Comparison of ENCODE assay signal across 8 mouse cellular contexts in the genomic region with DNA sequence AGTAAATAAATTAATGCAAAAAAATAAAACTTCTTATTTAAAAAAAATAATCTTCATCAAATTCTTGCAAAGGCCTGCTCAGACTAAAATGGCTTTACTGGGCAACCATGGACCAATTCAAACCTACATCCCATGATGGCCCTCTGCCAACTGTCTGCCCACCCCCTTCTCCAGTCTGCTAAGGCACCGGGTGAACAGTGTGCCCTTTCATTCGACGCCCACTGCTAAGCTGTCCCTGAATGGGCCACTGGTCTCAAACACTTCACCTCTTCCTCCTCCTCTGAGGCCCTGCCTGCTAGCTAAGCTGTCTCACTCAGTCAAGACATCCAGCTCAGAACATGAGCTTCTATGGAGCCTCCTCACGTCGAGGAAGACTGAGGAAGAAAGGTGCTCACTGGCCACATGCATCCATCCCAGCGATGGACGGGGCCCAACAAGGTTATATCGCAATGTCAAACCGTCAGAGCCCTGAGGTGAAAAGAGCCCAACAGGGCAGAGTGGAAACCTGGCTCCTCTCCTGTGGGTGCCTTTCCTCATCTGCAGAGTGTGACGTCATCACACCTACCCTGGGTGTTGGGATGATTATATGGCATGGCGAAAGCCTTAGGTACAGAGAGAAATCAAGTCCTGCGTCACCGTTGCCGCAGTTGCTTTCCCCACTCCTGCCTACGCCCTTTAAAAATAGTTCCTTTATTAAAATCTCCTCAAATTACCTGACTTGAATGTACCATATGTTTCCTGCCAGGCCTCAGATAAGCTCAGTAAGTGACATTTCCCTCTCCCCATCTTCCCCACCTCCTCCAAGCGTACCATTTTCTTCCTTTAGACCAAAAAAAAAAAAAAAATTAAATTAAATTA.
DNase-seq lines count a peak whose midpoint lies in the region; ATAC-seq and TF ChIP-seq lines count a peak whose summit lies in the region.
"Had no signal": no experiment of that assay in that cellular context is flagged by ENCODE, and none has a peak within 500 bp of the region (broad histone marks: within the 10 kb centered on the region; RNA-seq: fewer than 3 reads in every experiment).

No protein-coding gene starts in this region.

- 0 out of 2 replicates have a peak, but pooled peaks cover 5% of the 10 kb centered on the region for H3K4me1 ChIP-seq in kidney, adult 2 months (ENCODE audit: control insufficient read depth, insufficient read depth, low read length)
- peaks cover 38% of the 10 kb centered on the region for H3K4me1 ChIP-seq in embryonic facial prominence, embryonic 10.5 days
- H3K4me1 ChIP-seq in forebrain, embryonic 13.5 days: peaks cover 13% of the 10 kb centered on the region

- no peaks in the 10 kb centered on the region for H3K36me3 ChIP-seq in kidney, adult 2 months (ENCODE audit: control insufficient read depth, insufficient read depth, low read length)
- H3K36me3 ChIP-seq in embryonic facial prominence, embryonic 10.5 days (replicated peaks): no peaks in the 10 kb centered on the region
- no peaks in the 10 kb centered on the region for H3K36me3 ChIP-seq in forebrain, embryonic 13.5 days (ENCODE audit: poor library complexity, severe bottlenecking)

- no peak overlapping the region for H3K9ac ChIP-seq in forebrain, embryonic 13.5 days
- H3K9ac ChIP-seq: liver, postnatal 0 days had no signal

- no peak overlapping the region for H3K4me3 ChIP-seq in kidney, adult 2 months (ENCODE audit: insufficient read depth, low read depth, low read length)
- no peak overlapping the region for H3K4me3 ChIP-seq in embryonic facial prominence, embryonic 10.5 days
- no peak overlapping the region for H3K4me3 ChIP-seq in forebrain, embryonic 13.5 days

- WGBS in kidney, adult 2 months: 80% methylated on average over 16 of the region's 16 CpGs
- WGBS in embryonic facial prominence, embryonic 10.5 days: 82% methylated on average over 16 of the region's 16 CpGs
- WGBS in forebrain, embryonic 13.5 days: 77% methylated on average over 16 of the region's 16 CpGs

- no peaks in the 10 kb centered on the region for H3K9me3 ChIP-seq in embryonic facial prominence, embryonic 10.5 days
- no peaks in the 10 kb centered on the region for H3K9me3 ChIP-seq in forebrain, embryonic 13.5 days (replicated peaks)

- DNase-seq in kidney, postnatal 10 days: peak; percentile 4
- no peak for DNase-seq in kidney, adult 2 months
- DNase-seq in embryonic facial prominence, embryonic 10.5 days (ENCODE audit: low spot score): no peak
- DNase-seq in Muller cell, postnatal 12 days (ENCODE audit: inconsistent ontology term): no peak
- no peak for DNase-seq in adrenal gland, adult 8-10 months
- DNase-seq: liver, postnatal 0 days had no signal

- no peak overlapping the region for H3K4me2 ChIP-seq in forebrain, embryonic 13.5 days

- ATAC-seq in forebrain, embryonic 13.5 days: peak; percentile 80
- 0 out of 2 replicates have a peak, but pooled peaks have one; percentile 6 for ATAC-seq in megakaryocyte progenitor cell, adult 5-6 weeks (replicated peaks; ENCODE audit: poor library complexity)
- ATAC-seq: liver, postnatal 0 days had no signal

- TF ChIP-seq CTCF in kidney, adult 2 months (conservative IDR thresholded peaks at IDR 0.05; ENCODE audit: insufficient read depth, insufficient read length, low read depth, low read length): no peak

- no peak overlapping the region for H3K27ac ChIP-seq in kidney, adult 2 months (ENCODE audit: insufficient read depth, low read depth, low read length)
- H3K27ac ChIP-seq in embryonic facial prominence, embryonic 10.5 days (replicated peaks): peak overlapping the region; percentile 57; the same call in 1 of the 2 replicates
- H3K27ac ChIP-seq in forebrain, embryonic 13.5 days: peak overlapping the region; percentile 42

- no peaks in the 10 kb centered on the region for H3K27me3 ChIP-seq in kidney, adult 2 months (replicated peaks; ENCODE audit: control insufficient read depth, insufficient read depth, low read length)
- no peaks in the 10 kb centered on the region for H3K27me3 ChIP-seq in embryonic facial prominence, embryonic 10.5 days (replicated peaks; ENCODE audit: low read depth, poor library complexity, severe bottlenecking)
- no peaks in the 10 kb centered on the region for H3K27me3 ChIP-seq in forebrain, embryonic 13.5 days

- no peak for TF ChIP-seq POLR2A in kidney, adult 2 months (IDR thresholded peaks at IDR 0.05; ENCODE audit: low read depth, low read length)
